Mouse (Mus musculus): ENCODE data around the gene Trpm3.
A peak's percentile ranks its signal among the peaks of the same experiment; 100 is the strongest.
"Not testable (repeated sequence)": the region's sequence is repeated elsewhere in the genome, so short reads cannot be mapped to it uniquely, and the experiment has no call there.

The Trpm3 gene

GRCm38 (mm10) chr19:22973294-22973693, 834.4 kb downstream of the Trpm3 start:
- no peak for DNase-seq (ENCODE audit: low spot score in 2 of 2)

- no peak for DNase-seq (ENCODE audit: low spot score in 2 of 2)
Measured at GRCm38 (mm10) chr19:22973727-22974126, 834.9 kb downstream of the Trpm3 start.

GRCm38 (mm10) chr19:22975801-22976200, 837.0 kb downstream of the Trpm3 start:
- no peak for DNase-seq (ENCODE audit: low spot score in 2 of 2)

GRCm38 (mm10) chr19:22977508-22977907, 838.7 kb downstream of the Trpm3 start:
- no peak for DNase-seq (ENCODE audit: low spot score in 2 of 2)

GRCm38 (mm10) chr19:22978763-22979162, 839.9 kb downstream of the Trpm3 start:
- DNase-seq (ENCODE audit: low spot score in 2 of 2): no peak

- DNase-seq (ENCODE audit: low spot score in 2 of 2): no peak
Measured at GRCm38 (mm10) chr19:22979191-22979590, 840.3 kb downstream of the Trpm3 start.

- DNase-seq (ENCODE audit: low spot score in 2 of 2): no peak
Measured at GRCm38 (mm10) chr19:22987914-22988313, 849.1 kb downstream of the Trpm3 start.

GRCm38 (mm10) chr19:22993946-22994345, 855.1 kb downstream of the Trpm3 start:
- DNase-seq (ENCODE audit: low spot score in 2 of 2): no peak

GRCm38 (mm10) chr19:22994531-22994930, 855.7 kb downstream of the Trpm3 start:
- DNase-seq (ENCODE audit: low spot score in 2 of 2): no peak

- DNase-seq (ENCODE audit: low spot score in 2 of 2): no peak
Measured at GRCm38 (mm10) chr19:23000293-23000692, 861.4 kb downstream of the Trpm3 start.

- DNase-seq (ENCODE audit: low spot score in 2 of 2): no peak
Measured at GRCm38 (mm10) chr19:23003861-23004260, 865.0 kb downstream of the Trpm3 start.

GRCm38 (mm10) chr19:23005851-23006250, 867.0 kb downstream of the Trpm3 start:
- no peak for DNase-seq (ENCODE audit: low spot score in 2 of 2)

- no peak for DNase-seq (ENCODE audit: low spot score in 2 of 2)
Measured at GRCm38 (mm10) chr19:23006517-23007273, 867.8 kb downstream of the Trpm3 start.

GRCm38 (mm10) chr19:23013695-23014094, 874.8 kb downstream of the Trpm3 start:
- DNase-seq (ENCODE audit: low spot score in 2 of 2): no peak

- peak in 1 of 2 experiments; percentile 27 for DNase-seq (ENCODE audit: low spot score in 2 of 2)
Measured at GRCm38 (mm10) chr19:23015516-23015915, 876.7 kb downstream of the Trpm3 start.

- no peak for DNase-seq (ENCODE audit: low spot score in 2 of 2)
Measured at GRCm38 (mm10) chr19:23018186-23018727, 879.4 kb downstream of the Trpm3 start.

GRCm38 (mm10) chr19:23022902-23023301, 884.1 kb downstream of the Trpm3 start:
- DNase-seq (ENCODE audit: low spot score in 2 of 2): no peak

- no peak for DNase-seq (ENCODE audit: low spot score in 2 of 2)
Measured at GRCm38 (mm10) chr19:23023316-23023960, 884.6 kb downstream of the Trpm3 start.

- no peak for DNase-seq (ENCODE audit: low spot score in 2 of 2)
Measured at GRCm38 (mm10) chr19:23024821-23025220, 886.0 kb downstream of the Trpm3 start.

- no peak for DNase-seq (ENCODE audit: low spot score in 2 of 2)
Measured at GRCm38 (mm10) chr19:23026427-23026826, 887.6 kb downstream of the Trpm3 start.

- no peak for DNase-seq (ENCODE audit: low spot score in 2 of 2)
Measured at GRCm38 (mm10) chr19:23028283-23028682, 889.4 kb downstream of the Trpm3 start.

GRCm38 (mm10) chr19:23033343-23033742, 894.5 kb downstream of the Trpm3 start:
- DNase-seq (ENCODE audit: low spot score in 2 of 2): not testable (repeated sequence)

- no peak for DNase-seq (ENCODE audit: low spot score in 2 of 2)
Measured at GRCm38 (mm10) chr19:23034117-23034516, 895.3 kb downstream of the Trpm3 start.

Data from spleen, postnatal 4 days (tissue).